ENCODE assay signal across 8 mouse cellular contexts in genomic region chr14:20388441-20389129, GRCm38 (mm10). TPM values are rescaled to one million over a fixed set of nuclear protein-coding genes. Genes with fewer than 3 reads are reported as not detected.
DNase-seq lines count a peak whose midpoint lies in the region; ATAC-seq and TF ChIP-seq lines count a peak whose summit lies in the region.

Gene Dnajc9 (minus strand): TSS chr14:20388910.

- peak within 1 kb of the TSS; percentile 80 for H3K27ac ChIP-seq in heart, embryonic 12.5 days (ENCODE audit: poor library complexity, severe bottlenecking)
- peak within 1 kb of the TSS; percentile 71 for H3K27ac ChIP-seq in kidney, postnatal 0 days
- H3K27ac ChIP-seq in liver, embryonic 11.5 days (ENCODE audit: low read depth, low read length): peak within 1 kb of the TSS; percentile 65
- peak within 1 kb of the TSS; percentile 85 for H3K27ac ChIP-seq in stomach, embryonic 14.5 days (ENCODE audit: low read length)

- no peaks in the 10 kb centered on the region for H3K9me3 ChIP-seq in heart, embryonic 12.5 days (replicated peaks)
- H3K9me3 ChIP-seq in kidney, postnatal 0 days (replicated peaks; ENCODE audit: low read length): no peaks in the 10 kb centered on the region
- H3K9me3 ChIP-seq in liver, embryonic 11.5 days (ENCODE audit: control insufficient read depth, low read length): no peaks in the 10 kb centered on the region
- H3K9me3 ChIP-seq in stomach, embryonic 14.5 days (ENCODE audit: control insufficient read depth, low read depth, low read length): no peaks in the 10 kb centered on the region

- DNase-seq in B cell, adult 2 months: peak; percentile 94
- peak; percentile 96 for DNase-seq in brain, adult 2 months (ENCODE audit: low read depth, low spot score)
- peak; percentile 96 for DNase-seq in kidney, postnatal 0 days (ENCODE audit: low spot score)
- DNase-seq in liver, embryonic 11.5 days (ENCODE audit: low spot score): peak; percentile 92
- DNase-seq in naive thymus-derived CD4-positive, alpha-beta T cell, adult 2 months (ENCODE audit: low read depth): peak; percentile 94

- H3K27me3 ChIP-seq in heart, embryonic 12.5 days (replicated peaks): no peaks in the 10 kb centered on the region
- no peaks in the 10 kb centered on the region for H3K27me3 ChIP-seq in kidney, postnatal 0 days (ENCODE audit: insufficient read depth, low read length)
- H3K27me3 ChIP-seq in liver, embryonic 11.5 days (replicated peaks; ENCODE audit: control insufficient read depth, insufficient read depth, low read length): no peaks in the 10 kb centered on the region
- no peaks in the 10 kb centered on the region for H3K27me3 ChIP-seq in stomach, embryonic 14.5 days (ENCODE audit: control insufficient read depth, insufficient read depth, low read length)

- peak within 1 kb of the TSS; percentile 89 for H3K4me2 ChIP-seq in heart, embryonic 12.5 days
- peak within 1 kb of the TSS; percentile 84 for H3K4me2 ChIP-seq in kidney, postnatal 0 days (ENCODE audit: low read length)
- peak within 1 kb of the TSS; percentile 80 for H3K4me2 ChIP-seq in liver, embryonic 11.5 days
- peak within 1 kb of the TSS; percentile 68 for H3K4me2 ChIP-seq in stomach, embryonic 14.5 days (replicated peaks; ENCODE audit: low read depth, low read length)

- TF ChIP-seq CTCF in kidney, postnatal 0 days (IDR thresholded peaks at IDR 0.05; ENCODE audit: low read depth): no peak

- peaks cover 50% of the 10 kb centered on the region for H3K36me3 ChIP-seq in heart, embryonic 12.5 days
- H3K36me3 ChIP-seq in kidney, postnatal 0 days (ENCODE audit: insufficient read depth, low read length): peaks cover 9% of the 10 kb centered on the region
- peaks cover 15% of the 10 kb centered on the region; the same call in 1 of the 2 replicates for H3K36me3 ChIP-seq in liver, embryonic 11.5 days (ENCODE audit: control insufficient read depth, insufficient read depth, low read length)
- H3K36me3 ChIP-seq in stomach, embryonic 14.5 days (ENCODE audit: control insufficient read depth, insufficient read depth, low read length): peaks cover 20% of the 10 kb centered on the region; the same call in 1 of the 2 replicates

- peak; percentile 79 for ATAC-seq in erythroblast, adult 5-6 weeks (replicated peaks; ENCODE audit: low FRiP score, poor library complexity, severe bottlenecking)
- ATAC-seq in heart, embryonic 12.5 days (ENCODE audit: insufficient number of reproducible peaks, low FRiP score): peak; percentile 81
- ATAC-seq in kidney, postnatal 0 days (replicated peaks; ENCODE audit: low FRiP score, low read depth): peak; percentile 63
- ATAC-seq in liver, embryonic 11.5 days (replicated peaks; ENCODE audit: low FRiP score): peak; percentile 72
- ATAC-seq in stomach, embryonic 14.5 days (ENCODE audit: insufficient number of reproducible peaks, insufficient read depth, low FRiP score, low read depth): peak; percentile 74

- peak within 1 kb of the TSS; percentile 86 for H3K4me3 ChIP-seq in heart, embryonic 12.5 days
- peak within 1 kb of the TSS; percentile 76 for H3K4me3 ChIP-seq in kidney, postnatal 0 days (replicated peaks; ENCODE audit: low read depth, low read length)
- H3K4me3 ChIP-seq in liver, embryonic 11.5 days (ENCODE audit: low read depth, low read length): peak within 1 kb of the TSS; percentile 62
- H3K4me3 ChIP-seq in stomach, embryonic 14.5 days (ENCODE audit: low read depth, low read length): peak within 1 kb of the TSS; percentile 74

- 0% methylated on average over 59 of the region's 59 CpGs for WGBS in heart, embryonic 12.5 days
- WGBS in kidney, postnatal 0 days: under 1% methylated on average over 59 of the region's 59 CpGs
- WGBS in liver, embryonic 11.5 days: under 1% methylated on average over 59 of the region's 59 CpGs
- under 1% methylated on average over 59 of the region's 59 CpGs for WGBS in stomach, embryonic 14.5 days

- peak within 1 kb of the TSS; percentile 83 for H3K9ac ChIP-seq in heart, embryonic 12.5 days
- peak within 1 kb of the TSS; percentile 72 for H3K9ac ChIP-seq in kidney, postnatal 0 days (ENCODE audit: low read depth, low read length)
- peak within 1 kb of the TSS; percentile 87 for H3K9ac ChIP-seq in liver, embryonic 11.5 days (ENCODE audit: low read depth, low read length)
- H3K9ac ChIP-seq in stomach, embryonic 14.5 days (replicated peaks; ENCODE audit: low read depth, low read length): peak within 1 kb of the TSS; percentile 67

- H3K4me1 ChIP-seq in heart, embryonic 12.5 days (replicated peaks): peaks cover 31% of the 10 kb centered on the region
- peaks cover 17% of the 10 kb centered on the region for H3K4me1 ChIP-seq in kidney, postnatal 0 days (replicated peaks; ENCODE audit: insufficient read depth, low read length)
- peaks cover 22% of the 10 kb centered on the region for H3K4me1 ChIP-seq in liver, embryonic 11.5 days (replicated peaks; ENCODE audit: control insufficient read depth, insufficient read depth, low read length)
- H3K4me1 ChIP-seq in stomach, embryonic 14.5 days (ENCODE audit: control insufficient read depth, insufficient read depth, low read length): peaks cover 20% of the 10 kb centered on the region

RNA-seq across cellular contexts. Expression of gene Dnajc9, which starts in this region (rescaled TPM):
- total RNA-seq in erythroblast, adult 5-6 weeks (2015; ENCODE audit: low replicate concordance): 30.5 and 30.9 TPM in 2 replicates
- total RNA-seq in erythroblast, adult 5-6 weeks (2017; ENCODE audit: low replicate concordance): 51.7 and 71.7 TPM in 2 replicates
- 97.6 and 99.1 TPM in 2 replicates for polyA plus RNA-seq in heart, embryonic 12.5 days (2016; fragmentation: Nextera tagmentation; extraction: Ambion mirVana)
- 91.4 and 105 TPM in 2 replicates for polyA plus RNA-seq in kidney, postnatal 0 days (2015; fragmentation: Nextera tagmentation; extraction: Ambion mirVana)
- 174 and 191 TPM in 2 replicates for polyA plus RNA-seq in liver, embryonic 11.5 days (2014; fragmentation: Nextera tagmentation; extraction: Ambion mirVana)
- 95.9 and 107 TPM in 2 replicates for polyA plus RNA-seq in stomach, embryonic 14.5 days (2014; fragmentation: Nextera tagmentation; extraction: Ambion mirVana)

Comparison
In these comparisons a context has a peak if more than half of its experiments do, and no peak if none do; other contexts are left out.
1. Peak in every context shown above with its lines: DNase-seq, ATAC-seq, H3K4me3 ChIP-seq and H3K27ac ChIP-seq.